Mouse (Mus musculus) testis, adult 2 months (tissue): ENCODE measurements around the gene Mgp.

Experiments used
- CTCF ChIP-seq: fragments of 200-500 bp; IDR thresholded peaks from 2 replicates; pipeline ENCODE4 v1.5.1; 2012; ENCODE audit warnings: low read depth, mild to moderate bottlenecking, inconsistent platforms, low read length, moderate library complexity; ENCODE audit not compliant: control insufficient read depth, insufficient read depth, insufficient replicate concordance
- POLR2A ChIP-seq: fragments of 200-500 bp; IDR thresholded peaks from 2 replicates; pipeline ENCODE4 v1.6.1; 2012; ENCODE audit warnings: low read depth, mild to moderate bottlenecking, inconsistent platforms, low read length, moderate library complexity; ENCODE audit not compliant: control insufficient read depth

DNA sequence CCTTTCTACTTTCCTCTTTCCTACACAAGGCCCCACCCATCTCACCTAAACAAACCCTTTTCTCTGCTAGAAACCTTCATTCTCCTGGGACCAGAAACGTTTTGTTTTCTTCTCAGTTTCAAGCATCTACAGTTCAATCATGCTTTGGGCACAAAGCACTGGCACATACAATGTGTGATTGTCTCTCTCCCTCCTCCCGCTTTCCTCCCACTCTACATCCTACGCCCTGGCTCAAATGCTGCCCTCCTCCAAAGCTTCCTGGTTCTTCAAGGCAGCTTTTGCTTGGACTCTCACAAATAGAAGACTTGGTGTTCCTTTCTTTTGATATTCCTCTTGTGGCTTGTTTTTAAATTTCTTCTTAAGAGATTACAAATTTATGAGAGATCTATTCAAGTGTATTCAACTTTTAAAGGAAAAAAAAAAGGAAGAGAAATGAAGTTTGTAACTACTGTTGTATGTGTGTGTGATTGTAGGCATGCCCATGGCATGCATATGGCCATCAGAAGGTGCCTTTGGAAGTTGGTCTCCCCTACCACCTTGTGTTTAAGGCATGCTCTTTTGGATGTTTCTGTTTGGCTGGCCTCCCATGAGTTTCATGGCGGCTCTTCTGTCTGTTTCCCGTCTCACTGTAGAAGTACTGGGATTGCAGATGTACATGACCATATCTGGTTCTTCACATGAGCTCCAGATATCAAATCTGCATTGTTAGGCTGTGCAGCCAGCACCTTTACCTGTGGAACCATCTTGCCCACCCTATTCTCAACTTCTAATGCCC, 29.7 kb downstream of the Mgp start:
- TF ChIP-seq CTCF, result no peak
- no peak for TF ChIP-seq POLR2A
